Mouse (Mus musculus): ENCODE measurements around the gene Cldnd1.

The Cldnd1 gene

GRCm38 (mm10) chr16:58727477-58728131 is at the start of gene Cldnd1:
Gene Cldnd1, plus strand, starts transcription at chr16:58727910.
- peak; percentile 7; the same call in 1 of the 2 replicates for TF ChIP-seq GATA4 (IDR thresholded peaks at IDR 0.05; ENCODE audit: insufficient replicate concordance, low read length)

DNA sequence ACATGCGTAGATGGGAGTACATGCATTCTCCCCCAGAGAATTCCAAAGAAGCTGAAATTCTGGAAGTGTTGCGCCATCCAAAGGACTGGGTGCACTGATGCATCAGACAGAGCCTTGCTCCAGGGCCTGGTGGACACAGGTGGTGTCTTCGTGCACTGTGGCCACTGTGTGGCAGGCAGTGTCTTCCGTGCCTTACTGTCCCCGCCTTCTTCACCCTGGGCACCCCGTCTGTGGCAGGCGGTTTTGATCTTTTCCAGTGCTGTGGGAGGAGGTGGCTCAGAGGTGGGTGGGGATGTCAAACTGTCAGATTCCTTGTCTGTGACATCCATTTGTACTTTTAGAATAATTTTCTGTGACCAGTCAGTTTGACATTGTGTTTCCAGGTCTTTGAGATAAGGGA is 49.0 kb upstream of the Cldnd1 start:
- TF ChIP-seq GATA4 (IDR thresholded peaks at IDR 0.05; ENCODE audit: insufficient replicate concordance, low read length): no peak

GRCm38 (mm10) chr16:58682046-58682445 is 45.7 kb upstream of the Cldnd1 start:
- TF ChIP-seq GATA4 (IDR thresholded peaks at IDR 0.05; ENCODE audit: insufficient replicate concordance, low read length): no peak

GRCm38 (mm10) chr16:58682870-58683269 is 44.8 kb upstream of the Cldnd1 start:
- no peak for TF ChIP-seq GATA4 (IDR thresholded peaks at IDR 0.05; ENCODE audit: insufficient replicate concordance, low read length)

DNA sequence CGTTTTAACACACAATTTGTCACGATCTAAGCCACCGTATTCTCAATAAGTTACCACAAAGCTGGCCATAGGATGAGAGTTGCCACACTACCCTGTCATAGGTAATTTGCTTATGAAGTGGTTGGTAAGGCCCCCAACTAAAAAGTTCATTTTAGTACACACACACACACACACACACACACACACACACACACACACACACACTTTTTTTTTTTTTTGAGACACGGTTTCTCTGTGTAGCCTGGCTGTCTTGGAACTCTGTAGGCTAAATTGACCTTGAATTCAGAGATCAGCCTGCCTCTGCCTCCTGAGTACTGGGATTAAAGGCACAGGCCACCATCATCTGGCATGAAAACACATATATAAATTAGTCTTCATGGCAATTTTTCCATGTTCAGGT is 43.8 kb upstream of the Cldnd1 start:
- TF ChIP-seq GATA4 (IDR thresholded peaks at IDR 0.05; ENCODE audit: insufficient replicate concordance, low read length): no peak

DNA sequence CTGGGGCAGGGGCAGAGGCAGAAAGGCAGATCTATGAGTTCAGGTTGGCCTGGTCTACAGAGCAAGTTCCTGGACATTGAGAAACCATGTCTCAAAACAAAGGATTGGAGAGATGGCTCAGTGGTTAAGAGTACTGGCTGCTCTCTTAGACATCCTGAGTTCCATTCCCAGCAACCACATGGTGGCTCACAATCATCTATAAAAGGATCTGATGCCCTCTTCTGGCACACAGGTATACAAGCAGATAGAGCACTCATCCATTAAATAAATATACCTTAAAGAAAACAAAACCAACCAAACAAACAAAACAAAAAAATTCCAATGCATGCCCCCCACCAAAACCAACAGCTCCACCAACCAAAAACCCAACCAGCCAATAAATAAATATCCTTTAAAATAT is 43.2 kb upstream of the Cldnd1 start:
- TF ChIP-seq GATA4 (IDR thresholded peaks at IDR 0.05; ENCODE audit: insufficient replicate concordance, low read length): no peak

DNA sequence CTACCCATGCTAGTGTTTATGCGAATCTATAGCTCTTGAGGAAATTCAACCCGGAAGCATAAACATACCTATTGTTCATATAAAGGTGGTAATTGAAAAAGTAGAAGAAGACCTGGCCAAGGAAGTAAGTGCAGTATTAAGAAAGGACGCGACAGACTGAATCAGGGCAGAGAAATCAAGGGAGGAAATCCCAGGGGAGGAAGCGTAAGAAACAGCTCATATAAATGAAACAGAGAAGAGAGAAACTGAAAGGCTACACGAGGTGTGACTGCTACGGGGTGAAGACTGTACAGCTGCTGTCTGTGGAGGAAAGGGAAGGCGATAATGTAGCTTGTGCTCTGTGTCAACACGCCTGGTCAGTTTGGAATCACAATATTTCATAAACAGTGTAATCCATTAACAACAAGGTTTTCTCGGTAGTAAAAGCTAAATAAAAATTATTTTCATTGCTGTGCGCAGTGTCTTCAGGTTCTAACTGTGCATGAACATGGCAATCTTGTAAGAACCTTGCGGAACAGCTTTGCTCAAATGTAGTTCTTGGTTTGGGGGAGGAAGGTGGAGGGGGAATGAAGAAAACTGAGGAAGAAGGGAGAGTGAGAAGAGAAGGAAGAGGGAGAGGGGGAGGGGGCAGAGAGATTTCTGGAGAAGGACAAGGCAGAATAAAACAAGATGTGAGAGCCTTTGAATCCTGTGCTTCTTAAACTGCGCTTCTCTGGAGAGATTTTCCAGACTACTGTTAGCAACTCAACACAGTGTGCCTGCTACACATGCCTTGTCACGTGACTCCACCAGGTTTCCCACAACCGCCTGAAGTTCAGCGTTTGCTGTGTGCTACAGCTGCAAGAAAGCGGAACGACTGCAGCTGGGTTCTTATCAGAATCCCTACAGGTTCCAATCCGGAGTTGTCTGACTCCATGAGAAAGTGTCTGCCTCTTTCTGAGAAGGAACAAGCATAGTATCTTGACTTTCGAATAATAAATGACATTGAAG is 41.9 kb upstream of the Cldnd1 start:
- TF ChIP-seq GATA4 (IDR thresholded peaks at IDR 0.05; ENCODE audit: insufficient replicate concordance, low read length): no peak

- TF ChIP-seq GATA4 (IDR thresholded peaks at IDR 0.05; ENCODE audit: insufficient replicate concordance, low read length): no peak
These were observed 39.2 kb upstream of the Cldnd1 start for GRCm38 (mm10) chr16:58688534-58688933.

DNA sequence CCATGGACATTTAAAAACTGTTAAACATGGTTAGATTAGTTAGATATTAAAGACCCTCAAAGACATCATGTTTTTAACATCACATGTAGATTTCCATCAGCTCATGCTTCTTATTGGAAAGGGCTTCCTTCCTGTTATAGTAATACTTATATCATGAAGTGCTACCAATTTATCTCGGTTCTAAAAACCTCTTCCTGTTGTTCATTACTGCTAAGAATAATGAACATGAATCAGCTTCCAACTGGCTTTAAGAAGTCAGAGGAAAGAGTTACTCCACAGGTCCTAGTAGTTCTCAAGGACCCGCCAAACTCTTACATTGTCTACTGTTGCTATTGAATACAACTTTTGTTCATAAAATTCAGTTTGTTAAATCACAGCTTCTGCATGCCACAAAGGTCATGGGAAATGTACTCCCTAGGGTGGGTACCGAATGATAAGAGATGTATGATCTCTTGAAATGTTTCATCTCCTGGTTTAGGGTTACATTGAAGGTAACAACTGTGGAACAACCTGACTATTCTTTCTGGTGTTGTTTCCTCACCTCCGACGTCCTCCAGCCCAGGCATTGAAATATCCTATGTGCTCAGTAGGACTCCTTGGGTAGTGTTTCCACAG is 38.0 kb upstream of the Cldnd1 start:
- TF ChIP-seq GATA4 (IDR thresholded peaks at IDR 0.05; ENCODE audit: insufficient replicate concordance, low read length): no peak

- no peak for TF ChIP-seq GATA4 (IDR thresholded peaks at IDR 0.05; ENCODE audit: insufficient replicate concordance, low read length)
These were observed 37.4 kb upstream of the Cldnd1 start for GRCm38 (mm10) chr16:58690322-58690732.

DNA sequence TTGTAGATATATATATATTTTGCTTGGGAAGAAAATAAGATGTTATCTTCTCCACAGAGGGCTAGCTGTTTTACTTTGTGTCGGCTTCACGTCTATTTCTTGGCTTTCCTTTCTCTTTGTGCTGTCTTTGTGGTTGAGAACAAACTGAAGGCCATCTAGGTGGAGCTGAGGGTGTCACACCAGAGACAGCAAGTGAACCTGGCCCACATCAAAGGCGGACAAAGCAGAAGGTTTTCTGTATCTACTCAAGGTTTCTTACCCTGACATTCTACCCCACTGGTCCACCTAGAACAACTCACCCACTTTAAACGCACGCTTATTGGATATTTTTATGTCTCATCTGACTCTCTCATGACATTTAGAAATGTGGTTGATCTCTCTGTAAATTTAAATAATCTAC is 33.6 kb upstream of the Cldnd1 start:
- no peak for TF ChIP-seq GATA4 (IDR thresholded peaks at IDR 0.05; ENCODE audit: insufficient replicate concordance, low read length)

DNA sequence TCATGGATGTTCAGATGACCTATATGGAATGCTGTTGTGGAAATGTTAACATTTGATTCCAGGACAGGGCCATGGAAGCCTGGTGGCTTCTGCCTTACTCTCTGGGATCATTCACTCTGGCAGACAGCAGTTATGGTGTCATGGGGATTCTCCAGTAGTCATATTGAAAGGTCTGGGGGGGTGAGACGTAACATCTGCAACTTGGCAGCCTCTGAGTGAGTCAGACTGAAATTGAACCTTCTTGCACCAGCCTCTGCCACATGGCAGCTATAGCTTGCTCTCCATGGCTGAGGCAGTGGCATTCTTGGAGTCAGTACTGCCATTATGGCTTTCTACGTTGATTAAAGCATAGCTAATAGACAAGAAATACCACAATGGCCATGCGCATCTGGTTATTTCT is 30.9 kb upstream of the Cldnd1 start:
- no peak for TF ChIP-seq GATA4 (IDR thresholded peaks at IDR 0.05; ENCODE audit: insufficient replicate concordance, low read length)

- TF ChIP-seq GATA4 (IDR thresholded peaks at IDR 0.05; ENCODE audit: insufficient replicate concordance, low read length): no peak
These were observed 30.4 kb upstream of the Cldnd1 start for GRCm38 (mm10) chr16:58697261-58697660.

- TF ChIP-seq GATA4 (IDR thresholded peaks at IDR 0.05; ENCODE audit: insufficient replicate concordance, low read length): no peak
These were observed 27.5 kb upstream of the Cldnd1 start for GRCm38 (mm10) chr16:58700174-58700573.

DNA sequence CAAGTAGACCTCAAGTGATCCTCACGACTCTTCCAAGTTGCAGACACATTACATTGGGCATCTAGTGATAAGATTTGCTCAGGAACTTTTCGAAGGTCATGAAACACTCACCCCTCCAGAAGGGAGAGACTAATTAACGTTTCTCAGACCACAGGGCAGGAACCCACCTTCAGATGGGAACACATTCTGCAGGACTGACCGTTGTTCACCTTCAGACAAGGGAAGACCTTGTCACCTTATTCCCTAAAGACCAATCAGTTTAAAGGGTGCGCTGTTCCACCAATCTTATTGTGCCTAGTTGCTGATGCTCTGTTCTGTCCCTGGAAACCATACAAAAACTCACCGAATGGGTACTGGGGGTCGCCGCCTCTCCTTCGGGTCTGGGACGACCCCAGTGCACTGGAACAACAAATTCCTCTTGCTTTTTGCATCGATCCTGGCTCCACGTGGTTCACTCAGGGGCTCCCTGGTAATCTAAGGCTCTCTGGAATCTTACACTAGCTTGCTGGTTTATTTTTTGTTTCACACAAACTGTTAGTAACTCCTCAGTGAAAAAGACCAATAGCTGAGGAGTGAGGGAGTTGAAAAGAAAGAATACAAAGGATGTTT is 26.8 kb upstream of the Cldnd1 start:
- TF ChIP-seq GATA4 (IDR thresholded peaks at IDR 0.05; ENCODE audit: insufficient replicate concordance, low read length): no peak

Data from liver, adult (tissue).